Mouse (Mus musculus) CD4-positive naive resting alpha-beta T cell, adult 76 days (primary cell): ENCODE data around the gene Mapk1ip1l. TPM values are rescaled to one million over a fixed set of nuclear protein-coding genes. Genes with fewer than 3 reads are reported as not detected.

Experiments
- total RNA-seq: library from RNA; stranded (reverse); gene quantifications from one replicate; pipeline ENCODE4 v1.2.4, GENCODE M21; 2023

Mapk1ip1l gene
- 215 TPM for total RNA-seq

GRCm38 (mm10) chr14:47297785-47298407, at the start of gene Mapk1ip1l:
Gene Mapk1ip1l, plus strand, starts transcription at chr14:47298266.

GRCm38 (mm10) chr14:47276637-47277393, 21.3 kb upstream of the Mapk1ip1l start, which contains the start of the genes Wdhd1 and Socs4:
Gene Wdhd1, minus strand, starts transcription at chr14:47276857.
Gene Socs4, plus strand, starts transcription at chr14:47276931.

GRCm38 (mm10) chr14:47367461-47367860, 69.4 kb downstream of the Mapk1ip1l start, which contains the start of gene Lgals3:
Gene Lgals3, plus strand, starts transcription at chr14:47367751.

Other genes with a start within 250 kb of the Mapk1ip1l start
- gene Gch1, start 108.9 kb upstream of the Mapk1ip1l start, total RNA-seq = 97.6 TPM
- 35.3 TPM for gene Wdhd1, start 21.4 kb upstream of the Mapk1ip1l start, total RNA-seq
- gene Socs4, start 21.3 kb upstream of the Mapk1ip1l start, total RNA-seq = 23.4 TPM
- gene Lgals3, start 69.5 kb downstream of the Mapk1ip1l start, total RNA-seq = 3.5 TPM
- 4.4 TPM for gene Dlgap5, start 120.1 kb downstream of the Mapk1ip1l start, total RNA-seq
- 21.1 TPM for gene Fbxo34, start 152.2 kb downstream of the Mapk1ip1l start, total RNA-seq